Mouse (Mus musculus) cerebellum, adult 2 months (tissue): Measurements from ENCODE around the gene Lrrc1.

Experiments used
- CTCF ChIP-seq: fragments of 200-500 bp; IDR thresholded peaks from 2 replicates; pipeline ENCODE4 v1.5.1; 2011; ENCODE audit warnings: low read depth, mild to moderate bottlenecking, control low read depth, low read length, moderate library complexity, borderline replicate concordance; ENCODE audit not compliant: insufficient read depth
- POLR2A ChIP-seq: fragments of 200-500 bp; IDR thresholded peaks from 2 replicates; pipeline ENCODE4 v1.6.1; 2011; ENCODE audit warnings: low read length, control low read depth, borderline replicate concordance; ENCODE audit not compliant: insufficient read depth

DNA sequence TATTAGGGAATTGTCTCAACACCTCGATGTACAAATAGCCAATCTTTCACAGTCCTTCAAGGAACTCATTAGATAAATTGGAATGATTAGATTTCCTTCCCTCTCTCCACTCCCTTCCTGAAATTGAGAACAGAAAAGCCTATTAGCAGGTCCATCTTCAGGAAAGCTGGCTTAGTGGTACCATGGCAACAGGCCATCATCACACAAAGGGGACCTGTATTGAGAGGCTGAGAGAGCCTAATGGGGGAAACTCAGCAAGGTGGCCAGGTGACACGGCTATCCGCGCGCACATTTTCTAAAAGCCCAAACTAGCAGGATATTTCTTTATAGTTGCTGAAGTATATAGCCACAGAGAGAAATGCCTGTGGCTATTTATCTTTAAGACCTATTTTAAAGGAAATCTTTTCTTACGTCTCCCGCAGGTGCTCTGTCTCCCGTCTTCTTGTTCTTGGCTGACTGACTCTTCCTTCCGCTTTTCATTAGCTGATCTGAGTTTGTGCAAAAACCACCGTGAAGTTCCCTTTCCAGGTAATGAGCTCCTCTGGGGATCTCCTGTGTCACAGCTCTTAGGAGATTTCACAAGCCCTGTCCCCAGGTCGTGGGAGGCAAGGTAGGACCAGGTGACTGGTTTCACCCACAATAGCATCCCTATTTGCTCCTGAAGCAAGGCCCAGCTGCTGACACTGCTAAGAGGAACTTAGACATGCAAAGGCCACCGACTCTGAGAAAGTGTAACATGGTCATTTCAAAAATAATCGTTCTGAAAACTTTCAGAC is 145.6 kb downstream of the Lrrc1 start:
- no peak for TF ChIP-seq POLR2A
- TF ChIP-seq CTCF = no peak
